Mouse (Mus musculus): ENCODE data around the gene Glyatl3. TPM values are rescaled to one million over a fixed set of nuclear protein-coding genes. Genes with fewer than 3 reads are reported as not detected.

Gene Glyatl3
- polyA plus RNA-seq, 1 experiment: not detected

DNA sequence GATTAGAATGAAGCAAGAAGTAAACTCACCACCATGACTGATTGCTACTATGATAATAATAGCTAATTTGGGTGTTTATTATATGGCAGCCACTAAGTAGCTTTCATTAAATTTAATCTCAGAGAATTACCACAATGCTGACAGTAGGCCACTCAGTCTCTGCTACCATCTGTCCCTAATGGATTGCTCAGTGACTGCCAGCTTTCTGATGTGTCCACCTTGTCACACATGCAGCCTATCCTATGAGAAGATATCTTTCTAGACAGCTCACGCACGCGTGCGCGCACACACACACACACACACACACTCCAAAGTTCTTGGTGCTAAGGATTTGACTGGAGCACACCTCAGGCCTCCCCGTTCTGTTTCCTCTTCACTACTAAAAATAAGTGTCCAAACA, 41.5 kb downstream of the Glyatl3 start:
- H3K79me2 ChIP-seq (ENCODE audit: control insufficient read depth, insufficient read depth): peaks cover under 1% of the 10 kb centered on the region
- TF ChIP-seq MYOG (IDR thresholded peaks at IDR 0.05; ENCODE audit: control insufficient read depth in 1 of 3, insufficient read depth in 1 of 3, insufficient read length in 2 of 3, low read depth in 2 of 3): no peak
- no peak for TF ChIP-seq TCF12 (IDR thresholded peaks at IDR 0.05; ENCODE audit: insufficient read depth, poor library complexity, severe bottlenecking)
- no peak for TF ChIP-seq CEBPB (IDR thresholded peaks at IDR 0.05; ENCODE audit: insufficient read depth, poor library complexity, severe bottlenecking)
- no peak for TF ChIP-seq REST (IDR thresholded peaks at IDR 0.05; ENCODE audit: insufficient read depth, insufficient read length)
- TF ChIP-seq TCF3 (IDR thresholded peaks at IDR 0.05; ENCODE audit: insufficient read length, low read depth): no peak
- no peak for TF ChIP-seq MAX (IDR thresholded peaks at IDR 0.05; ENCODE audit: low read depth)
- TF ChIP-seq POLR2A (IDR thresholded peaks at IDR 0.05; ENCODE audit: insufficient read length, low read depth): no peak
- TF ChIP-seq MYOD1 (IDR thresholded peaks at IDR 0.05; ENCODE audit: control insufficient read depth in 1 of 3, insufficient read length in 2 of 3, low read depth in 2 of 3): no peak
- no peak for TF ChIP-seq POLR2AphosphoS2 (IDR thresholded peaks at IDR 0.05; ENCODE audit: insufficient read length, low read depth)

DNA sequence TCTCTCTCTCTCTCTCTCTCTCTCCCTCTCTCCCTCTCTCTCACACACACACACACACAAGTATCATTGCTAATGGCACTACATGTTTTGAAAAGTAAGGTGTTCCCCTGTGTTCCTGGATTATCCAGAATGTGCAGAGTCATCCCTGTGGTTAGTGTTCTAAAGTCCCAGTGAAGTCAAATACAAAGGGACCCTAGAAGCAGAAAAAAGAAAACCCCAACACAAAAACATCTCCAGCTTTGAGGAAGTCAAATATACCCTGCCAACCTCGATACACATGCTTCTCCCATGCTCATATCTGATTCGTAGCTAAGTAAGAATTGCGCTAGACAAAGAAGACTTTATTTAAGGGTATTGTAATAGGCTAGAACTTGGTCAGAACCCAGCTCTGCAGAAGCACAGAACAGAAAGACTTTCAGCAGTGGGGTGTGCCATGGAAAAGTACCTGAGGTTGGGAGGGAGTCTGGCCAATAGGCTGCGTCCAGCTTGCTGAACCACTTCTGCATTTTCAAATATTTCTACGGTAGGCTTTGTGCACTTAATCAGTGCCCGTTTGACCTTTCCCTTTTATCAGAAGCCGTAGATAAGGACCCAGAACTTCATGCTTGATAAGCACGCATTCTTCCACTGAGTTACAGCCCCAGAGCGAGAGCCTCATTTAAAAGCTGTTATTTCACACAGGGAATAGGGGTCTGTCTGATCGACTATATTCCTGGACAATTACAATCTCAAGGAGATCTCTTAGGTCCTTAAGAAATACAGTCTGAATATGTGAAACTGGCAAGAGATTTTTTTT, 45.0 kb downstream of the Glyatl3 start:
- H3K36me3 ChIP-seq (ENCODE audit: control insufficient read depth, insufficient read depth): no peaks in the 10 kb centered on the region
- H3K27me3 ChIP-seq (ENCODE audit: control insufficient read depth, insufficient read depth, insufficient read length): no peaks in the 10 kb centered on the region
- H3K4me2 ChIP-seq (ENCODE audit: low read depth): no peak overlapping the region
- no peak overlapping the region for H3ac ChIP-seq (ENCODE audit: control insufficient read depth, insufficient read length)
- H3K4me3 ChIP-seq: no peak overlapping the region
- no peaks in the 10 kb centered on the region for H3K79me2 ChIP-seq (ENCODE audit: control insufficient read depth, insufficient read depth)
- no peak for TF ChIP-seq SRF (IDR thresholded peaks at IDR 0.05; ENCODE audit: control insufficient read depth, insufficient read length, low read depth)
- no peak for TF ChIP-seq TCF3 (IDR thresholded peaks at IDR 0.05; ENCODE audit: insufficient read length, low read depth)
- TF ChIP-seq CEBPB (IDR thresholded peaks at IDR 0.05; ENCODE audit: insufficient read depth, poor library complexity, severe bottlenecking): no peak
- no peak for TF ChIP-seq MYOD1 (IDR thresholded peaks at IDR 0.05; ENCODE audit: control insufficient read depth in 1 of 3, insufficient read length in 2 of 3, low read depth in 2 of 3)
- TF ChIP-seq USF1 (IDR thresholded peaks at IDR 0.05; ENCODE audit: low read depth): no peak
- no peak for TF ChIP-seq POLR2AphosphoS2 (IDR thresholded peaks at IDR 0.05; ENCODE audit: insufficient read length, low read depth)

More for the DNA sequence above, 41.5 kb downstream of the Glyatl3 start:
- H3K36me3 ChIP-seq (ENCODE audit: control insufficient read depth, insufficient read depth): no peaks in the 10 kb centered on the region
- no peak overlapping the region for H3K4me3 ChIP-seq
- H3ac ChIP-seq (ENCODE audit: control insufficient read depth, insufficient read length): no peak overlapping the region
- H3K27me3 ChIP-seq (ENCODE audit: control insufficient read depth, insufficient read depth, insufficient read length): no peaks in the 10 kb centered on the region
- H3K4me2 ChIP-seq (ENCODE audit: low read depth): no peak overlapping the region

DNA sequence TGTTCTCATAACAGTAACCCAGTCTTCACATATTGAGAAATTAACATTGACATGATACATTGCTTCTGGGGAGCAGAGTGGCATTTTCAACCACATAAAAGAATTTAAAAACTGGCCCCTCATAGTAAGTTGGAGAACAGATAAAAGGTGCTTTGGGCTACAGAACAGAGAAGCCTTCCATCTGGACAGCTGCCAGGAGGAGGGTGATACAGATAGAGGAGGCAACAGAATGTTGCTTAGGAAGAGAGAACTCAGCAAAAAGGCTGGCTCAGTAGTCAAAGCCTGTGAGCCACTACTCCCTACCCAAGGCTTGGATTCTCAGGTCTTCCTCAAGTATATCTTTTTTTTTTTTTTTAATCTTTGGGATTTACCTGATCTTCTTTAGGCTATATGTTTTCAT, 59.1 kb downstream of the Glyatl3 start:
- TF ChIP-seq E2F4 (IDR thresholded peaks at IDR 0.05; ENCODE audit: insufficient read depth) (no peak), REST (IDR thresholded peaks at IDR 0.05; ENCODE audit: insufficient read depth, insufficient read length) (no peak), TCF12 (IDR thresholded peaks at IDR 0.05; ENCODE audit: insufficient read depth, poor library complexity, severe bottlenecking) (no peak), MYOG (IDR thresholded peaks at IDR 0.05; ENCODE audit: control insufficient read depth in 1 of 3, insufficient read depth in 1 of 3, insufficient read length in 2 of 3, low read depth in 2 of 3) (no peak), POLR2AphosphoS2 (IDR thresholded peaks at IDR 0.05; ENCODE audit: insufficient read length, low read depth) (no peak), SRF (IDR thresholded peaks at IDR 0.05; ENCODE audit: control insufficient read depth, insufficient read length, low read depth) (no peak), MAX (IDR thresholded peaks at IDR 0.05; ENCODE audit: low read depth) (no peak)
- H3K4me3 ChIP-seq: no peak overlapping the region

More for the DNA sequence above, 59.1 kb downstream of the Glyatl3 start:
- no peak overlapping the region for H3K4me2 ChIP-seq (ENCODE audit: low read depth)
- H3ac ChIP-seq (ENCODE audit: control insufficient read depth, insufficient read length): no peak overlapping the region
- H3K27me3 ChIP-seq (ENCODE audit: control insufficient read depth, insufficient read depth, insufficient read length): no peaks in the 10 kb centered on the region
- H3K79me2 ChIP-seq (ENCODE audit: control insufficient read depth, insufficient read depth): no peaks in the 10 kb centered on the region
- no peaks in the 10 kb centered on the region for H3K36me3 ChIP-seq (ENCODE audit: control insufficient read depth, insufficient read depth)

Other genes with a start within 250 kb of the Glyatl3 start
- gene Esp1, start 187.2 kb downstream of the Glyatl3 start, polyA plus RNA-seq (2012; fragmentation: generic; extraction: Trizol): not detected
- gene Crisp2, start 107.3 kb downstream of the Glyatl3 start, polyA plus RNA-seq (2012; fragmentation: generic; extraction: Trizol): not detected
- not detected for gene Rhag, start 103.2 kb downstream of the Glyatl3 start, polyA plus RNA-seq (2012; fragmentation: generic; extraction: Trizol)
- 1.2 TPM for gene 9130008F23Rik, start 33.8 kb downstream of the Glyatl3 start, polyA plus RNA-seq (2012; fragmentation: generic; extraction: Trizol)
- 9.3 TPM for gene Mut, start 20.3 kb upstream of the Glyatl3 start, polyA plus RNA-seq (2012; fragmentation: generic; extraction: Trizol)
- 4.9 TPM for gene Cenpq, start 20.7 kb upstream of the Glyatl3 start, polyA plus RNA-seq (2012; fragmentation: generic; extraction: Trizol)